Mouse (Mus musculus) heart, embryonic 13.5 days (tissue): ENCODE measurements around the gene Cdkal1. TPM values are rescaled to one million over a fixed set of nuclear protein-coding genes. Genes with fewer than 3 reads are reported as not detected.

ENCODE experiments used
- ATAC-seq: fragments of 200-750 bp; cut with Nextera tagmentation; 2 replicates; pipeline ENCODE4 v1.8.0; 2017; ENCODE audit warnings: moderate TSS enrichment; ENCODE audit not compliant: insufficient number of reproducible peaks, low FRiP score, low TSS enrichment; ENCODE audit errors: extremely low read depth
- H3K27ac ChIP-seq: fragments of 300-500 bp; sonication (generic); replicated peaks from 2 replicates; pipeline ENCODE4 v1.5.1; 2015; ENCODE audit warnings: moderate library complexity, mild to moderate bottlenecking, inconsistent platforms
- H3K27me3 ChIP-seq: fragments of 300-500 bp; sonication (generic); replicated peaks from 2 replicates; pipeline ENCODE4 v1.6.1; 2015; ENCODE audit warnings: mild to moderate bottlenecking, inconsistent platforms
- H3K36me3 ChIP-seq: fragments of 300-500 bp; sonication (generic); 2 replicates; pipeline ENCODE4 v1.6.1; 2015; ENCODE audit warnings: mild to moderate bottlenecking, inconsistent platforms
- H3K4me1 ChIP-seq: fragments of 300-500 bp; sonication (generic); 2 replicates; pipeline ENCODE4 v1.6.1; 2015; ENCODE audit warnings: inconsistent platforms
- H3K4me2 ChIP-seq: fragments of 300-500 bp; sonication (generic); 2 replicates; pipeline ENCODE4 v1.6.1; 2015; ENCODE audit warnings: inconsistent platforms, mild to moderate bottlenecking, moderate library complexity
- H3K4me3 ChIP-seq: fragments of 300-500 bp; sonication (generic); 2 replicates; pipeline ENCODE4 v1.5.1; 2015; ENCODE audit warnings: moderate library complexity, mild to moderate bottlenecking, inconsistent platforms
- H3K9ac ChIP-seq: fragments of 300-500 bp; sonication (generic); 2 replicates; pipeline ENCODE4 v1.6.1; 2015; ENCODE audit warnings: inconsistent platforms, mild to moderate bottlenecking, moderate library complexity
- H3K9me3 ChIP-seq: fragments of 300-500 bp; sonication (generic); 2 replicates; pipeline ENCODE4 v1.6.1; 2016; ENCODE audit warnings: inconsistent platforms
- WGBS: fragments of 180-500 bp; shearing (Covaris S2); methylation state at CpG from one replicate; pipeline ENCODE4 v1.1.7; 2015; ENCODE audit warnings: mixed read lengths; 5-methylcytosine and 5-hydroxymethylcytosine counted together
- polyA plus RNA-seq: library from polyadenylated mRNA; unstranded; fragments of >200 nt; fragmentation: Nextera tagmentation; extraction: Ambion mirVana; gene quantifications from 2 replicates; pipeline ENCODE4 v1.2.1, GENCODE M21; 2015

Cdkal1 gene
- polyA plus RNA-seq, 1 experiment from 2014 or later, result 19.7 TPM

- Histone ChIP-seq H3K4me1 (peaks cover 15% of the 10 kb centered on the region), H3K9me3 (no peaks in the 10 kb centered on the region), H3K27me3 (no peaks in the 10 kb centered on the region), H3K9ac (no peak overlapping the region), H3K4me3 (no peak overlapping the region), H3K27ac (no peak overlapping the region), H3K36me3 (peaks cover 12% of the 10 kb centered on the region), H3K4me2 (no peak overlapping the region)
- 70% methylated on average over 4 of the region's 4 CpGs for WGBS
- ATAC-seq, result no peak
Observed at GRCm38 (mm10) chr13:29350004-29350403, 505.5 kb downstream of the Cdkal1 start.

GRCm38 (mm10) chr13:29349386-29349961 lies 506.0 kb downstream of the Cdkal1 start:
- 86% methylated on average over 7 of the region's 7 CpGs for WGBS

GRCm38 (mm10) chr13:29348331-29348730 lies 507.1 kb downstream of the Cdkal1 start:
- H3K36me3 ChIP-seq, result peaks cover 12% of the 10 kb centered on the region
- H3K4me3 ChIP-seq, result no peak overlapping the region
- H3K27me3 ChIP-seq, result no peaks in the 10 kb centered on the region
- H3K27ac ChIP-seq, result no peak overlapping the region
- no peak overlapping the region for H3K9ac ChIP-seq
- WGBS, result 93% methylated on average over 3 of the region's 3 CpGs
- no peak overlapping the region for H3K4me2 ChIP-seq
- H3K9me3 ChIP-seq, result no peaks in the 10 kb centered on the region
- ATAC-seq, result no peak
- peaks cover 15% of the 10 kb centered on the region for H3K4me1 ChIP-seq

More at GRCm38 (mm10) chr13:29349386-29349961, 506.0 kb downstream of the Cdkal1 start:
- H3K9me3 ChIP-seq, result no peaks in the 10 kb centered on the region
- H3K27ac ChIP-seq, result no peak overlapping the region
- H3K4me3 ChIP-seq, result no peak overlapping the region
- H3K27me3 ChIP-seq, result no peaks in the 10 kb centered on the region
- peaks cover 15% of the 10 kb centered on the region for H3K4me1 ChIP-seq
- no peak overlapping the region for H3K4me2 ChIP-seq
- H3K9ac ChIP-seq, result no peak overlapping the region
- H3K36me3 ChIP-seq, result peaks cover 12% of the 10 kb centered on the region
- no peak for ATAC-seq

- Histone ChIP-seq H3K4me1 (peaks cover 9% of the 10 kb centered on the region; the same call in 1 of the 2 replicates), H3K9ac (no peak overlapping the region), H3K9me3 (0 out of 2 replicates have a peak, but pooled peaks cover 3% of the 10 kb centered on the region), H3K27me3 (no peaks in the 10 kb centered on the region), H3K36me3 (no peaks in the 10 kb centered on the region), H3K4me2 (no peak overlapping the region), H3K27ac (no peak overlapping the region), H3K4me3 (no peak overlapping the region)
- no peak for ATAC-seq
- 70% methylated on average over 6 of the region's 6 CpGs for WGBS
Observed at GRCm38 (mm10) chr13:29332640-29333412, 522.6 kb downstream of the Cdkal1 start.

GRCm38 (mm10) chr13:29325946-29326345 lies 529.5 kb downstream of the Cdkal1 start:
- Histone ChIP-seq H3K36me3 (peaks cover 17% of the 10 kb centered on the region), H3K9me3 (no peaks in the 10 kb centered on the region), H3K4me2 (no peak overlapping the region), H3K27me3 (no peaks in the 10 kb centered on the region), H3K4me3 (no peak overlapping the region), H3K4me1 (peaks cover 5% of the 10 kb centered on the region; the same call in 1 of the 2 replicates), H3K27ac (no peak overlapping the region), H3K9ac (no peak overlapping the region)
- no peak for ATAC-seq
- WGBS, result 90% methylated on average over 4 of the region's 4 CpGs

- Histone ChIP-seq H3K36me3 (peaks cover 13% of the 10 kb centered on the region), H3K9me3 (no peaks in the 10 kb centered on the region), H3K27me3 (no peaks in the 10 kb centered on the region), H3K9ac (no peak overlapping the region), H3K27ac (no peak overlapping the region), H3K4me1 (peaks cover 3% of the 10 kb centered on the region; the same call in 1 of the 2 replicates), H3K4me3 (no peak overlapping the region), H3K4me2 (no peak overlapping the region)
- no peak for ATAC-seq
- 45% methylated on average over 2 of the region's 2 CpGs for WGBS
Observed at GRCm38 (mm10) chr13:29320421-29320820, 535.1 kb downstream of the Cdkal1 start.

GRCm38 (mm10) chr13:29317703-29318102 lies 537.8 kb downstream of the Cdkal1 start:
- no peak overlapping the region for H3K9ac ChIP-seq
- H3K4me2 ChIP-seq, result no peak overlapping the region
- H3K9me3 ChIP-seq, result no peaks in the 10 kb centered on the region
- no peaks in the 10 kb centered on the region for H3K36me3 ChIP-seq
- WGBS, result 83% methylated on average over 1 of the region's 1 CpGs
- no peak for ATAC-seq
- peaks cover 15% of the 10 kb centered on the region for H3K4me1 ChIP-seq
- H3K27ac ChIP-seq, result no peak overlapping the region
- no peaks in the 10 kb centered on the region for H3K27me3 ChIP-seq
- no peak overlapping the region for H3K4me3 ChIP-seq

- Histone ChIP-seq H3K4me3 (no peak overlapping the region), H3K27ac (no peak overlapping the region), H3K4me1 (peaks cover 15% of the 10 kb centered on the region), H3K9ac (no peak overlapping the region), H3K27me3 (no peaks in the 10 kb centered on the region), H3K4me2 (no peak overlapping the region), H3K9me3 (no peaks in the 10 kb centered on the region), H3K36me3 (no peaks in the 10 kb centered on the region)
- no peak for ATAC-seq
- 80% methylated on average over 5 of the region's 5 CpGs for WGBS
Observed at GRCm38 (mm10) chr13:29316271-29316670, 539.2 kb downstream of the Cdkal1 start.

GRCm38 (mm10) chr13:29312026-29312425 lies 543.4 kb downstream of the Cdkal1 start:
- no peak overlapping the region for H3K27ac ChIP-seq
- no peaks in the 10 kb centered on the region for H3K36me3 ChIP-seq
- ATAC-seq, result no peak
- 72% methylated on average over 2 of the region's 2 CpGs for WGBS
- no peaks in the 10 kb centered on the region for H3K27me3 ChIP-seq
- H3K4me1 ChIP-seq, result peaks cover 24% of the 10 kb centered on the region
- no peak overlapping the region for H3K4me2 ChIP-seq
- no peak overlapping the region for H3K4me3 ChIP-seq
- H3K9me3 ChIP-seq, result no peaks in the 10 kb centered on the region
- H3K9ac ChIP-seq, result no peak overlapping the region

GRCm38 (mm10) chr13:29307420-29307819 lies 548.1 kb downstream of the Cdkal1 start:
- 8% methylated on average over 6 of the region's 6 CpGs for WGBS
- no peak overlapping the region for H3K4me3 ChIP-seq
- ATAC-seq, result no peak
- no peak overlapping the region for H3K27ac ChIP-seq
- peaks cover 13% of the 10 kb centered on the region for H3K4me1 ChIP-seq
- no peaks in the 10 kb centered on the region for H3K36me3 ChIP-seq
- no peaks in the 10 kb centered on the region for H3K9me3 ChIP-seq
- no peaks in the 10 kb centered on the region for H3K27me3 ChIP-seq
- peak overlapping the region; percentile 16; the same call in 1 of the 2 replicates for H3K4me2 ChIP-seq
- no peak overlapping the region for H3K9ac ChIP-seq

- Histone ChIP-seq H3K27me3 (no peaks in the 10 kb centered on the region), H3K4me3 (no peak overlapping the region), H3K36me3 (no peaks in the 10 kb centered on the region), H3K9me3 (no peaks in the 10 kb centered on the region), H3K9ac (no peak overlapping the region), H3K27ac (no peak overlapping the region), H3K4me2 (no peak overlapping the region), H3K4me1 (no peaks in the 10 kb centered on the region)
- WGBS, result 82% methylated on average over 9 of the region's 9 CpGs
- no peak for ATAC-seq
Observed at GRCm38 (mm10) chr13:29292608-29293240, 562.8 kb downstream of the Cdkal1 start.
